Mouse (Mus musculus) stomach, postnatal 0 days (tissue): ENCODE results near the gene Gse1.

Experiments
- CTCF ChIP-seq: IDR thresholded peaks from 2 replicates; pipeline ENCODE4 v1.5.1; 2016; ENCODE audit warnings: antibody characterized with exemption, low read depth, mild to moderate bottlenecking, moderate library complexity
- EP300 ChIP-seq: optimal IDR thresholded peaks from 2 replicates; pipeline ENCODE3; 2016; ENCODE audit warnings: antibody characterized with exemption

DNA sequence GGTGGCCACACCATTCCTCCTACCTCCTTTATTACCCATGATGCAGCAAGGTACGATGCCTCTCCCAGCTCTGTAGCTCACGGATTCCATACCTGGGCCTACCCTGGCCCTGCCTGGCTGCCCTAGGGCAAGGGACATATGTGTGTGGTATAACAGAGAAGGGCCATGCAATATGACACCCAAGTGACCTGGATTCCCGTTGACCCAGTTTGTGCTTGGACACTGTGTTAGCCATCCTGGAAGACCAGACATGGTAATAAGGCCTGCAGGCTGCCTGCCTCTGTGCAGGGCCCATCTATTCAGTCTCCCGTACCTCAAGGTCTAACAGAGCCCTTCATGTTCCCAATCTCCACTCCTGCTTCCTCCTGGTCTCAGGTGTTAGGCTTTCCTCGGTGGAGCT is 200.2 kb downstream of the Gse1 start:
- TF ChIP-seq CTCF: no peak
- TF ChIP-seq EP300: no peak
